Mouse (Mus musculus): ENCODE measurements around the gene Scin.

The Scin gene

GRCm38 (mm10) chr12:40037876-40038463 is 96.1 kb downstream of the Scin start, which contains the start of gene Arl4a:
TSS of gene Arl4a (minus strand) at chr12:40038025.
- ChIA-PET POLR2A (interaction anchor here in 3 of 4 experiments (0.5 to 3.2 kb wide), 5 partner anchors 39 to 197 kb away, joined by 3 to 24 read pairs (median 3); no protein-coding TSS in a partner anchor), CTCF (no interaction called here)

GRCm38 (mm10) chr12:40037226-40037813 is 96.7 kb downstream of the Scin start:
- ChIA-PET CTCF (interaction anchor here in 1 of 4 experiments (0.6 kb wide), 1 partner anchor 39 kb away, joined by 3 read pairs; no protein-coding TSS in a partner anchor), POLR2A (interaction anchor here in 3 of 4 experiments (0.6 to 3.8 kb wide), 29 partner anchors 9 to 372 kb away, joined by 3 to 28 read pairs (median 4); no protein-coding TSS in a partner anchor)

GRCm38 (mm10) chr12:40036666-40037065 is 97.4 kb downstream of the Scin start:
- POLR2A ChIA-PET: interaction anchor here in 3 of 4 experiments (0.6 to 3.8 kb wide), 31 partner anchors 8 to 371 kb away, joined by 3 to 28 read pairs (median 4); no protein-coding TSS in a partner anchor
- CTCF ChIA-PET: interaction anchor here in 1 of 4 experiments (0.6 kb wide), 1 partner anchor 38 kb away, joined by 3 read pairs; no protein-coding TSS in a partner anchor

GRCm38 (mm10) chr12:40035506-40035905 is 98.5 kb downstream of the Scin start:
- POLR2A ChIA-PET: interaction anchor here in 3 of 4 experiments (0.8 to 3.8 kb wide), 8 partner anchors 10 to 187 kb away, joined by 3 to 28 read pairs (median 5); no protein-coding TSS in a partner anchor
- CTCF ChIA-PET: no interaction called here

GRCm38 (mm10) chr12:40029201-40029600 is 104.8 kb downstream of the Scin start:
- ChIA-PET CTCF (no interaction called here), POLR2A (interaction anchor here in 1 of 4 experiments (1.3 to 2.1 kb wide), 2 partner anchors 8 to 12 kb away, joined by 3 to 7 read pairs; no protein-coding TSS in a partner anchor)

- ChIA-PET POLR2A (interaction anchor here in 1 of 4 experiments (0.7 to 2.1 kb wide), 4 partner anchors 9 to 475 kb away, joined by 3 to 7 read pairs (median 4); no protein-coding TSS in a partner anchor), CTCF (no interaction called here)
Measured at GRCm38 (mm10) chr12:40027846-40028245, 106.2 kb downstream of the Scin start.

GRCm38 (mm10) chr12:40027444-40027843 is 106.6 kb downstream of the Scin start:
- POLR2A ChIA-PET: interaction anchor here in 1 of 4 experiments (0.7 to 2.1 kb wide), 3 partner anchors 8 to 476 kb away, joined by 3 to 7 read pairs (median 6); no protein-coding TSS in a partner anchor
- CTCF ChIA-PET: no interaction called here

- CTCF ChIA-PET: no interaction called here
- POLR2A ChIA-PET: interaction anchor here in 1 of 4 experiments (1.1 kb wide), 1 partner anchor 13 kb away, joined by 4 read pairs; no protein-coding TSS in a partner anchor
Measured at GRCm38 (mm10) chr12:40023918-40024317, 110.1 kb downstream of the Scin start.

GRCm38 (mm10) chr12:40023014-40023642 is 110.9 kb downstream of the Scin start:
- ChIA-PET CTCF (no interaction called here), POLR2A (interaction anchor here in 2 of 4 experiments (0.6 to 1.0 kb wide), 2 partner anchors 14 to 21 kb away, joined by 3 read pairs; no protein-coding TSS in a partner anchor)

GRCm38 (mm10) chr12:40022344-40022743 is 111.7 kb downstream of the Scin start:
- ChIA-PET POLR2A (interaction anchor here in 2 of 4 experiments (0.6 to 1.0 kb wide), 3 partner anchors 15 to 24 kb away, joined by 3 to 5 read pairs (median 3); no protein-coding TSS in a partner anchor), CTCF (no interaction called here)

GRCm38 (mm10) chr12:40017955-40018505 is 116.0 kb downstream of the Scin start:
- POLR2A ChIA-PET: interaction anchor here in 1 of 4 experiments (1.0 to 4.0 kb wide), 4 partner anchors 10 to 205 kb away, joined by 3 to 28 read pairs (median 3); no protein-coding TSS in a partner anchor
- CTCF ChIA-PET: no interaction called here

GRCm38 (mm10) chr12:40016648-40017460 is 117.2 kb downstream of the Scin start:
- CTCF ChIA-PET: no interaction called here
- POLR2A ChIA-PET: interaction anchor here in 3 of 4 experiments (0.6 to 4.0 kb wide), 17 partner anchors 10 to 206 kb away, joined by 3 to 28 read pairs (median 4); no protein-coding TSS in a partner anchor

- POLR2A ChIA-PET: interaction anchor here (0.6 to 4.0 kb wide), 16 partner anchors 9 to 652 kb away, joined by 3 to 28 read pairs (median 4); no protein-coding TSS in a partner anchor
Measured at GRCm38 (mm10) chr12:40016068-40016467, 118.0 kb downstream of the Scin start.

GRCm38 (mm10) chr12:40009866-40010265 is 124.2 kb downstream of the Scin start:
- POLR2A ChIA-PET: interaction anchor here in 3 of 4 experiments (0.6 to 0.9 kb wide), 4 partner anchors 11 to 611 kb away, joined by 3 to 4 read pairs (median 4); no protein-coding TSS in a partner anchor
- CTCF ChIA-PET: no interaction called here

More at GRCm38 (mm10) chr12:40016068-40016467, 118.0 kb downstream of the Scin start:
- CTCF ChIA-PET: interaction anchor here in 1 of 4 experiments (0.7 kb wide), 1 partner anchor 474 kb away, joined by 5 read pairs; no protein-coding TSS in a partner anchor
